Mouse (Mus musculus) adrenal gland, adult 18-20 months (tissue): Measurements from ENCODE around the gene Myl12a. TPM values are rescaled to one million over a fixed set of nuclear protein-coding genes. Genes with fewer than 3 reads are reported as not detected.

Source experiments
- DNase-seq, 2 experiments: peaks; one replicate each; pipeline ENCODE4 v3.0.0; 2021 to 2022; ENCODE audit warnings: low spot score in 2 of 2
- total RNA-seq, 2 experiments: library from RNA; stranded (reverse); gene quantifications; 1 replicate in 1 of 2; 2 replicates in 1 of 2; pipeline ENCODE4 v1.2.3; 2021

The Myl12a gene
- total RNA-seq, 2 experiments from 2014 or later = 277 to 311 TPM

DNA sequence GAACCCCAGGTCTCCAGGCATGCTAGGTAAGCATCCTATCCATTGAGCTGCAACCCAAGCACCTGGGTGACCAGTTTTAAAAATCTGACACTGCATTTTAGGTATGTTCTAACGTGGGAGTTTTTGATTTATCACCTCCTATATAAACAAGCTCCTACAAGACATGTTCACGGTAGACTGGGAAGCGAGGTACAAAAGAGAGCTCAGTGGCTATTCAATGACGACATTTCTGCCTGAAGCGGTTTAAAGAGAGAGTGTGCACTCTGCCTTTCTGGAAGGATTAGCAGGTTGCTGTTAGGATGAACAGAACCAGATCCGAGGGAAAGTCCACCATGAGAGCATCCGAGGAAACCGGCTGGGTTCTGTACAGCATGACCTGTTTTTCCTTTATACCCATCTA, 54.0 kb downstream of the Myl12a start:
- DNase-seq = no peak

DNA sequence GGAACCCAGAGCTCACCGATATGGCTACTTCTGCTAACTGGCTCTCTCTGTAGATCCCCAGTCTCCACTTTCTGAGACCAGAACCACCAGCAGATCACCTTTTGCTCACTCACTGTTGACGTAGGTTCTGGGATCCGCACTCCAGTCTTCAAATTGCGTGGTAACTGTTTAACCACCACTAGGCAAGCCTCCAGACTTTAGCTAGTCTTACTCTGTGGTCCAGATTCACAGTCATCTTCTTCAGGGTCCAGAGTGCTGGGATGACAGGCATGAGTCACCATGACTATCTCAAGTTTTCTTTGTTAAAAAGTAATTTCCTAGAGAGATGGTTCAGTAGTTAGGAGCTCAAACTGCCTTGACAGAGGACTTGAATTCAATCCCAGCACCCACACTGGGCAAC, 58.9 kb downstream of the Myl12a start:
- no peak for DNase-seq

Other genes with a start within 250 kb of the Myl12a start
- gene Tgif1, start 149.3 kb downstream of the Myl12a start, total RNA-seq = 10 to 100 TPM; 42.5 to 58.2 TPM
- gene Myom1, start 245 bp downstream of the Myl12a start, total RNA-seq = 1 to 10 TPM; 2.7 to 5.4 TPM
- gene Lpin2, start 179.7 kb upstream of the Myl12a start, total RNA-seq = 10 to 100 TPM; 34.4 to 40.1 TPM